Mouse (Mus musculus) testis, adult 2 months (tissue): ENCODE results near the gene Gm10577. TPM values are rescaled to one million over a fixed set of nuclear protein-coding genes. Genes with fewer than 3 reads are reported as not detected.

Source experiments
- H3K27ac ChIP-seq: fragments of 200-500 bp; 2 replicates; pipeline ENCODE4 v1.5.1; 2012; ENCODE audit warnings: low read depth, low read length; ENCODE audit not compliant: control insufficient read depth, insufficient read depth
- H3K27me3 ChIP-seq: fragments of 200-500 bp; 2 replicates; pipeline ENCODE4 v1.6.1; 2012; ENCODE audit warnings: mild to moderate bottlenecking, low read length, moderate library complexity; ENCODE audit not compliant: control insufficient read depth, insufficient read depth
- H3K36me3 ChIP-seq: fragments of 200-500 bp; 2 replicates; pipeline ENCODE4 v1.6.1; 2012; ENCODE audit warnings: mild to moderate bottlenecking, low read length; ENCODE audit not compliant: control insufficient read depth, insufficient read depth
- H3K4me1 ChIP-seq: fragments of 200-500 bp; 2 replicates; pipeline ENCODE4 v1.6.1; 2012; ENCODE audit warnings: low read length; ENCODE audit not compliant: control insufficient read depth, insufficient read depth
- H3K4me3 ChIP-seq: fragments of 200-500 bp; 2 replicates; pipeline ENCODE4 v1.5.1; 2012; ENCODE audit warnings: low read depth, mild to moderate bottlenecking, low read length, moderate library complexity, mixed read lengths; ENCODE audit not compliant: control insufficient read depth
- CTCF ChIP-seq: fragments of 200-500 bp; IDR thresholded peaks from 2 replicates; pipeline ENCODE4 v1.5.1; 2012; ENCODE audit warnings: low read depth, mild to moderate bottlenecking, inconsistent platforms, low read length, moderate library complexity; ENCODE audit not compliant: control insufficient read depth, insufficient read depth, insufficient replicate concordance
- POLR2A ChIP-seq: fragments of 200-500 bp; IDR thresholded peaks from 2 replicates; pipeline ENCODE4 v1.6.1; 2012; ENCODE audit warnings: low read depth, mild to moderate bottlenecking, inconsistent platforms, low read length, moderate library complexity; ENCODE audit not compliant: control insufficient read depth
- polyA plus RNA-seq: library from polyadenylated mRNA; depleted of rRNA; stranded (reverse); fragments of >200 nt; gene quantifications from 2 replicates; pipeline ENCODE4 v1.2.3, GENCODE M21; 2012

Gene Gm10577
- polyA plus RNA-seq, 1 experiment, result not detected

GRCm38 (mm10) chr4:101037156-101037555 is 16.7 kb upstream of the Gm10577 start:
- TF ChIP-seq POLR2A (no peak), CTCF (no peak)
- no peak overlapping the region for H3K4me3 ChIP-seq
- H3K27ac ChIP-seq, result no peak overlapping the region
- no peaks in the 10 kb centered on the region for H3K36me3 ChIP-seq
- H3K27me3 ChIP-seq, result no peaks in the 10 kb centered on the region
- H3K4me1 ChIP-seq, result peaks cover 3% of the 10 kb centered on the region

GRCm38 (mm10) chr4:101035131-101035530 is 14.6 kb upstream of the Gm10577 start:
- no peaks in the 10 kb centered on the region for H3K27me3 ChIP-seq
- no peak overlapping the region for H3K4me3 ChIP-seq
- H3K27ac ChIP-seq, result no peak overlapping the region
- peaks cover 3% of the 10 kb centered on the region for H3K4me1 ChIP-seq
- no peaks in the 10 kb centered on the region for H3K36me3 ChIP-seq
- TF ChIP-seq POLR2A, result no peak
- TF ChIP-seq CTCF, result no peak

- H3K4me1 ChIP-seq, result peaks cover 3% of the 10 kb centered on the region
- no peaks in the 10 kb centered on the region for H3K36me3 ChIP-seq
- TF ChIP-seq CTCF, result no peak
- no peak for TF ChIP-seq POLR2A
- no peak overlapping the region for H3K4me3 ChIP-seq
- H3K27ac ChIP-seq, result no peak overlapping the region
- H3K27me3 ChIP-seq, result no peaks in the 10 kb centered on the region
Measured at GRCm38 (mm10) chr4:101033047-101033446, 12.6 kb upstream of the Gm10577 start.

GRCm38 (mm10) chr4:101027852-101028411 is 7.4 kb upstream of the Gm10577 start:
- Histone ChIP-seq H3K4me1 (no peaks in the 10 kb centered on the region), H3K27ac (no peak overlapping the region), H3K36me3 (no peaks in the 10 kb centered on the region), H3K27me3 (no peaks in the 10 kb centered on the region), H3K4me3 (no peak overlapping the region)
- no peak for TF ChIP-seq CTCF
- TF ChIP-seq POLR2A, result no peak

- Histone ChIP-seq H3K27me3 (no peaks in the 10 kb centered on the region), H3K4me1 (no peaks in the 10 kb centered on the region), H3K36me3 (no peaks in the 10 kb centered on the region), H3K27ac (no peak overlapping the region), H3K4me3 (no peak overlapping the region)
- TF ChIP-seq CTCF, result no peak
- no peak for TF ChIP-seq POLR2A
Measured at GRCm38 (mm10) chr4:101026995-101027394, 6.5 kb upstream of the Gm10577 start.

- TF ChIP-seq POLR2A, result no peak
- TF ChIP-seq CTCF, result no peak
- Histone ChIP-seq H3K4me1 (no peaks in the 10 kb centered on the region), H3K27ac (no peak overlapping the region), H3K36me3 (no peaks in the 10 kb centered on the region), H3K4me3 (no peak overlapping the region), H3K27me3 (no peaks in the 10 kb centered on the region)
Measured at GRCm38 (mm10) chr4:101026566-101026965, 6.1 kb upstream of the Gm10577 start.

GRCm38 (mm10) chr4:101017806-101018205 is 2.7 kb downstream of the Gm10577 start:
- H3K4me1 ChIP-seq, result no peaks in the 10 kb centered on the region
- no peak overlapping the region for H3K4me3 ChIP-seq
- H3K27me3 ChIP-seq, result no peaks in the 10 kb centered on the region
- TF ChIP-seq CTCF (no peak), POLR2A (no peak)
- H3K36me3 ChIP-seq, result no peaks in the 10 kb centered on the region
- no peak overlapping the region for H3K27ac ChIP-seq

- TF ChIP-seq CTCF (no peak), POLR2A (no peak)
- H3K4me1 ChIP-seq, result no peaks in the 10 kb centered on the region
- no peaks in the 10 kb centered on the region for H3K36me3 ChIP-seq
- no peak overlapping the region for H3K27ac ChIP-seq
- no peaks in the 10 kb centered on the region for H3K27me3 ChIP-seq
- no peak overlapping the region for H3K4me3 ChIP-seq
Measured at GRCm38 (mm10) chr4:101009092-101009491, 11.4 kb downstream of the Gm10577 start.
